Mouse (Mus musculus): ENCODE measurements around the gene Malrd1.

DNA sequence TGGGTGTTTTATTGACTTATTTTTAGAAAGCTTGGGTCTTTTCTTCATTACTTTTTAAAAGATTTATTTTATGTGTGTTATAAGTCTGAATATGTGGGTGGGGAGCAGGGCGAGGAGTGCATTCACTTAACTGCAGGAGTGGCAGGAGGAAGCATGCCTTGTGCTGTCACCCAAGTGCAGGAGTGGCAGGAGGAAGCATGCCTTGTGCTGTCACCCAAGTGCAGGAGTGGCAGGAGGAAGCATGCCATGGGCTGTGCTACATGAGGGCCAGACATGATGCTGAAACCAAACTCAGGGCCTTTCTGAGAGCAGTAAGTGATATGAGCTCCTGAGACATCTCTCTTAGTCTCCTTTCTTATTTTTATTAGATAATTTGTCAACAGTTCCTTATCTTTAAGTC, 726.0 kb downstream of the Malrd1 start:
- TF ChIP-seq CTCF (IDR thresholded peaks at IDR 0.05; ENCODE audit: extremely low read depth, insufficient read depth, low read length) (no peak), POLR2A (IDR thresholded peaks at IDR 0.05; ENCODE audit: extremely low read depth, insufficient read depth, low read length) (no peak)

All from cortical plate, adult 2 months (tissue).